Mouse (Mus musculus): ENCODE measurements around the gene Tma7. TPM values are rescaled to one million over a fixed set of nuclear protein-coding genes. Genes with fewer than 3 reads are reported as not detected.

Gene Tma7
- polyA plus RNA-seq, 1 experiment from 2014 or later: 719 TPM

Other genes starting within 250 kb of the Tma7 start
- gene Slc26a6, start 229.3 kb downstream of the Tma7 start, polyA plus RNA-seq (2014; fragmentation: Nextera tagmentation; extraction: Ambion mirVana): 8.8 and 13.2 TPM in 2 replicates
- gene Tmem89, start 168.0 kb downstream of the Tma7 start, polyA plus RNA-seq (2014; fragmentation: Nextera tagmentation; extraction: Ambion mirVana): not detected in 2 replicates
- 439 and 457 TPM in 2 replicates for gene Uqcrc1, start 146.0 kb downstream of the Tma7 start, polyA plus RNA-seq (2014; fragmentation: Nextera tagmentation; extraction: Ambion mirVana)
- 0.69 and 1.2 TPM in 2 replicates for gene Col7a1, start 129.0 kb downstream of the Tma7 start, polyA plus RNA-seq (2014; fragmentation: Nextera tagmentation; extraction: Ambion mirVana)
- not detected in 2 replicates for gene Ucn2, start 96.6 kb downstream of the Tma7 start, polyA plus RNA-seq (2014; fragmentation: Nextera tagmentation; extraction: Ambion mirVana)
- gene Pfkfb4, start 90.8 kb downstream of the Tma7 start, polyA plus RNA-seq (2014; fragmentation: Nextera tagmentation; extraction: Ambion mirVana): 14.4 and 14.6 TPM in 2 replicates
- gene Shisa5, start 44.0 kb downstream of the Tma7 start, polyA plus RNA-seq (2014; fragmentation: Nextera tagmentation; extraction: Ambion mirVana): 30.9 and 34.7 TPM in 2 replicates
- gene Trex1, start 22.9 kb downstream of the Tma7 start, polyA plus RNA-seq (2014; fragmentation: Nextera tagmentation; extraction: Ambion mirVana): 6.9 and 7.8 TPM in 2 replicates
- 25.3 and 26.4 TPM in 2 replicates for gene Atrip, start 8.5 kb downstream of the Tma7 start, polyA plus RNA-seq (2014; fragmentation: Nextera tagmentation; extraction: Ambion mirVana)
- 13.4 and 15.1 TPM in 2 replicates for gene Ccdc51, start 94 bp downstream of the Tma7 start, polyA plus RNA-seq (2014; fragmentation: Nextera tagmentation; extraction: Ambion mirVana)
- 18.3 and 19.1 TPM in 2 replicates for gene Plxnb1, start 12.8 kb upstream of the Tma7 start, polyA plus RNA-seq (2014; fragmentation: Nextera tagmentation; extraction: Ambion mirVana)
- gene Fbxw21, start 79.5 kb upstream of the Tma7 start, polyA plus RNA-seq (2014; fragmentation: Nextera tagmentation; extraction: Ambion mirVana): not detected in 2 replicates
- gene Fbxw13, start 113.4 kb upstream of the Tma7 start, polyA plus RNA-seq (2014; fragmentation: Nextera tagmentation; extraction: Ambion mirVana): not detected in 2 replicates
- gene Fbxw20, start 152.2 kb upstream of the Tma7 start, polyA plus RNA-seq (2014; fragmentation: Nextera tagmentation; extraction: Ambion mirVana): not detected in 2 replicates
- gene Fbxw14, start 205.1 kb upstream of the Tma7 start, polyA plus RNA-seq (2014; fragmentation: Nextera tagmentation; extraction: Ambion mirVana): not detected in 2 replicates

Data from neural tube, embryonic 11.5 days (tissue).